Mouse (Mus musculus): ENCODE measurements around the gene Gng3. TPM values are rescaled to one million over a fixed set of nuclear protein-coding genes. Genes with fewer than 3 reads are reported as not detected.

Gng3 gene
- 0.63 and 1.1 TPM in 2 replicates for polyA plus RNA-seq (2012; rRNA removed; ENCODE audit: low replicate concordance)

DNA sequence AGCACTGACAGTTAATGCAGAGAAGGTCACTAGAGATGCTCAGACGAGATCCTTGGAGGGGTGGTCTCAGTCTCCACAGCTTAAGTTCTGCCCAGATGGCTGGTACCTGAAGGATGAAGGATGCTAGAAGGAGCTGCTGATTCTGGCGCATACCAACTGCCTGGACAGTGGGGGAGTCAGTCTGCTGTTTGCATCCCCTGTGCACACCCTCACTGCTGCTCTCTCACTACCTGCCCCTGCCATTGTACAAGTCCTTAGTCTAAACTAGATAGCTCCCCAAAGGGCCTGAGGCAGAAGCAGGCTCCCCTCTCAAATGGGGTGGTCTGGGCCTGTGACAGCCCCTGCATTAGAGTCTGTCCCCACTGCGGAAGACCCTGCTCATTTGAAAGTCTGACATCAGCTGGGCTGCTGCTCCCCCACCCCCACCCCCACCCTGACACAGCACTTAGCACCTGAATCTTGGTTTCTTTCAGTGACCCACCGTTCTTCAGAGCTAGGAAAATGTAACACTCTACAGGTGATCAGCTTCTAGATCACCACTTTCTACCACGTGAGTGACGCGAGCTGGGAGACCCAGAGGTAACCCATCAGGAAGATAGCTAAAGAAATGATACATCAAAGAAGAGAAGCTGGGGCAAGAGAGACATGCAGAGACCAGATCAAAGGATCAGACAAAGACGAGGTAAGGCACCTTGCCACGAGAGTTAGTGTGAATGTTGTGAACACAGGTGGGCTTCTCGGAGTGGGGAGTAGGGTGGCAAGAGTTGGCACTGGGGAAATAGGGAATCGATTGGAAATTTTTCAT is at the start of gene Gng3:
TSS of gene Gng3 (minus strand) at position 92 of the 805 bp plus-strand sequence.

DNA sequence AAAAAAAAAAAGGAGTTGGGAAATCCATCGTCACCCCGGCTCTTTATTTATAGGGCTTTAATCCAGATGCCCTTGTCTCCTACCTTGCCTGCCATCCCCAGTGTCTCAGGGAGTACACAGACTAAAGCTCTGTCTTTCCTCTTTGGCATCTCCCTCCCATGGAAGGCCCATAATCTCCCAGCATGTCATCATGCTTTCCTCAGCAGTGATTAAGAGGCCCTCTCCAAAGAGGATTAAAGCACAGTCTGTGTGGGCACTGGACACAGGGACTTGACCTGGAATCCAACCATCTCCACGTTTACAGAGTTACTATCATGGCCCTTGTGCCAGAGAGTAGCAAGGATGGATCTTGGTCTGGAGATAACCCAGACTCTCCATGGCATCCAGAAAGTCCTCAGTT is 44.6 kb upstream of the Gng3 start, which contains the start of the genes Lbhd1 and Gm49403:
TSS of gene Lbhd1 (plus strand) at position 117 of the 400 bp plus-strand sequence.
TSS of gene Gm49403 (plus strand) at position 315 of the 400 bp plus-strand sequence.

DNA sequence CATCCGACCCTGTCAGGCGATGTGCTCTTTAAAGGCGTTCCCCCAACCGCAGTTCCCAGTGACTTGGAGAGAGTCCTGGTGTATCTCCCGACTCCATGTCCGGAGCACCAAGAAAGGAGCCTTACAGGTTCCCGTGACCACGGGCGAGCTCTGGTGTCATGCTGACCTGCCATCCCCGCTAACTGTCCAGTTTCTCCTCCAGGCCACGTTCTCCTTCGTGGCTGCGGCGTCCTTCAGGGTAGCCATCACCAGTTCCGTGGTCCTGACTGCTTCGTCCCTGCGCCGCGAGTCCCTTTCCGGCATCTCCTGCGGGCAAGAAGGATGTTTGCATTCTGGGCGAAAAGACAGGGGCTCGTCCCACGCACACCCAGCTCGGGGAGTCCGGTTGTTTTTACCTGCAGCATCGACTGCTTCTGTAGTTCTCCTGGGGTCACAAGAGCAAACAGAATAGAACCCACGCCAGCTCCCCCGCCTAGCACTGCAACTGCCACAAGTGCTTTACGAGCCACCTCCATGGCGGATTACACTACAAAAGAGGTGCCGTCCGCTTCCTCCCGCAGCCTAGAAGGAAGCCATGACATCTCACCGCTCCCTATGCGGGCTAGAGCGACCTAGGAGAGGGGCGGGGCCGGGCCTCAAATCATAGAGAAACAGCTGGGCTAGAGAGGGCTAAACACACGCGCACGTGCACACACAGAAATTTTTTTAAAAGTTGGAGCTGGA is 41.5 kb upstream of the Gng3 start, which contains the start of gene Uqcc3:
TSS of gene Uqcc3 (minus strand) at position 613 of the 723 bp plus-strand sequence.

DNA sequence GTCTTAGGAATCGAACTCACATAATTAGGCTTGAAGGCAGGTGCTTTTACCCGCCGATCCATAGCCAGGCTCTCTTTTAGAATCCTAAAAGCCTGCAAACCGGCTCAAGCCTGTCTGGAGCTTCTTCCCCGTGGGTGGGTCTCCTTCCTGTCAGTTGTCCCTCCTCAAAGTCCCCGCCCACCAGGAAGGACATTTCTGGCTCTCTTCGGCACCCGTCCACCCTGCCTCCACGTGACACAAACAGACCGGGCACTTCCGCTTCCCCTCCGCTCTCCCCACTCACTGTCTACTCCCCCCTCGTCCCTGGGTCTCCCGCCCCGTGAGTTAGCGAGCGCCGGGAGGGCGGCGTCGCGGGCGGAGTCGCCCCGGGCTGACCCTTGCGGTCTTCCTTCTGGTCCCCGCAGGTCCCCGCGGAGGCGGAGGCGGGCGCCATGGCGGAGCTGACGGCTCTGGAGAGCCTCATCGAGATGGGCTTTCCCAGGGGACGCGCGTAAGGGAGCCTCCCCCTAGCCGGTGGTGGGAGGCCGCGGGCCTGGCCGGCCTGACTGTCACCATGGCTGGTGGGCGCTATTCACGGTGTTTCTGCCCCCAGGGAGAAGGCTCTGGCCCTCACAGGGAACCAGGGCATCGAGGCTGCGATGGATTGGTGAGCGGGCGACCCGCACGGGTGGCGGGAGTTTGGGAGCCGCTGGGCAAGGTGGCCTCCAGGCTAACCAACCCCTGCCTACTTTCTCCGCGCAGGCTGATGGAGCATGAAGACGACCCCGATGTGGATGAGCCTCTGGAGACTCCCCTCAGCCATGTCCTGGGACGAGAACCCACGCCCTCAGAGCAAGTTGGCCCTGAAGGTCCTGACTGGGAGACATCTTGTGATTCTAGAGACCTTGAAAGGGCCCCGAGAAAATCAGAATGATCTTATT is 32.5 kb upstream of the Gng3 start, which contains the start of gene Ubxn1:
TSS of gene Ubxn1 (plus strand) at position 230 of the 920 bp plus-strand sequence.

DNA sequence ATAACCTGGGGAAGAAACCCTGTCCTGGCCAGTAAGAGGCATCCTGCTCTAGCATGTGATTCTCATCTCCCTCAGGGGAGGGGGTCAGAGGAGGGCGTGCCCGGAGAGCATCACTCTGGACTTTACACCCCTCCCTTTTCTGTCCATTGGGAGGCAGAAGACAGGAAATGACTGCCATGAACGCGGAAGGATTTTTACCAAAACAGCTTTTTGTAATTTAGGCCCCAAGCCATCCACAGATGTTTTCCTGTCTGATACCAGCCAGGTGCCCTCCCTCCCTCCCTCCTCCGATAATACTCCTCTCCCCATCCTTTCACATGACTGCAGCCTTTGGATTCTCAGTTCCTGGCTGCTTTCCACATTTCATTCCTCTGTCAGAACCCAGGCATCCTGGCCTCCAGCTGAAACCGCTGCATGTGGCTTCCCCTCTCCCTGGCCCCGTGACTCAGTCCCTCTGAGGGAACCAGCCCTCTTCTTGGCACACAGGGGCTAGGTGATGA is 11.5 kb upstream of the Gng3 start, which contains the start of gene Lrrn4cl:
TSS of gene Lrrn4cl (plus strand) at position 367 of the 500 bp plus-strand sequence.

DNA sequence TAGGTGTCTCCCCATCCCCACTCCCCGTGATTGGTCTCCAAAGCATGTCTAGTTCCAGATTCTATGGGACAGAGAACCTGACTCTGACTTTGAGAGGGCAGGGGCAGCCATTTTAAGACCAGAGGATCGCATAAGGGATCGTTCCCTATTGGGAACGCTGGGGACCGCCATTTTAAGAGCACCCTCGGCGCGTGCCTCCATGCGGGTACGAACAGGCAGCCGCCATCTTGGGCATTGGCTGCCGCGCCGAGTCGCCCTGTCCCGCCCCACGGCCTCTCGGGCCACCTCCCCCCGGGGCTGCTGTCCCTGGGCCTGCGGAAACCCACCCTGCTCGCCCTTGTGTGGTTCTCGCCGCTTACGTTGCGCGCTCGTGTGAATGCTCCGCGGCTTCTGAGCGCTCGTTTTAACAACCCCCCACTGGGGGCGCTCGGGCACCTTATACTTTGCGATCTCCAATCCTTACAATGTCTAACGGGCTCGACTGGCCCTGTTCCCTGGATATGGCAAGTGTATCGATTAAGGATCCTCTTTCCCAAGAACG is 1.7 kb downstream of the Gng3 start, which contains the start of gene Bscl2:
TSS of gene Bscl2 (plus strand) at position 217 of the 541 bp plus-strand sequence.

DNA sequence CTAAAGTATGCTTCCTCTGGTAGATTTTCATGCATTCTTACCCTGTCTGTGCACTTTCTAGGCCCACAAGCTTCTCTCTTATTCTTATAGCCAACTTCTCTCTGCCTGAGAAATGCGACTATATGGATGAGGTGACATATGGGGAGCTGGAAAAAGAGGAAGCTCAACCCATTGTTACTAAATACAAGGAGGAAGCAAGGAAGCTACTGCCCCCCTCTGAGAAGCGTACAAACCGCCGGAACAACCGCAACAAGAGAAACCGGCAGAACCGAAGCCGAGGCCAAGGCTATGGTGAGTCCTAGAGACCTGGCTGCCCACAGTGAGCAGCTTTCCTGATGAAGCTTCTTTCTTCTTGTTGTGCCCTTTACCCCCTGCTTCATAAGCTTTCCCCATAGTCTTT is 9.3 kb downstream of the Gng3 start, which contains the start of gene AC129217.1:
TSS of gene AC129217.1 (plus strand) at position 114 of the 400 bp plus-strand sequence.

DNA sequence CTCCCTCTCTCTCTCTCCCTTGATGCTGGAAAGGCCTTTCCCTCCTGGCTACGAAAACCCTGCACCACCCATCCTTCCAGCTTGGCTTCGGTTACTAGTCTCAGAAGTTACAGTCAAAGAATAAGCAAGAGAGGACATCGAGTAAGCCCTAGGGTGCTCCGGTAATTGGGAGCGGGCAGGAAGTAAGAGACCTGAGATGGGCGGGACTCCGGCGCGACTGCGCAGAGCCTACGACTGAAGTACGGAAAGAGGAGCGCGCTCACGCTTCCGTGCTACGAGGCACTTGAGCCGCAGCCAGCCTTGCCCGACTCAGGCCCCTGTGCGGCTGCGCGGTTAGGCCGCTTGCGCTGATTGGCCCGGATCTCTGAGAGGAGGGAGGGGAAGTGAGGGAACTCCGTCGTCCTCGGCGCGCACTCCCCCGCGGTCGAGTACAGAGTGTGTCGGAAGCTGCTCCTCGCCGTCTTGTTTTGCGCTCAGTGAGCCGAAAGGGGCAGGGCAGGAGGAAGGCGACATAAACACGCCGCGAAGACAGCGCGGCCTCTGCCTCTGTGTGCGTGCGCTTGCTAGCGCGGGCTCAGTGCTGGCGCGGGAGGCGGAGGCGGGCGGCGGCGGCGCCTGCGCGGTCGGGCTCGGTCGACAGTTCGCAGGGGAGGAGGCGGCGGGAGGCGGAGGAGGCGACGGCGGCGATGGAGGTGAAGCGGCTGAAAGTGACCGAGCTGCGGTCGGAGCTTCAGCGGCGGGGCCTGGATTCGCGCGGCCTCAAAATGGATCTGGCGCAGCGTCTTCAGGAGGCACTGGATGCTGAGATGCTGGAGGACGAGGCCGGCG is 19.2 kb downstream of the Gng3 start, which contains the start of gene Hnrnpul2:
TSS of gene Hnrnpul2 (plus strand) at position 415 of the 828 bp plus-strand sequence.

DNA sequence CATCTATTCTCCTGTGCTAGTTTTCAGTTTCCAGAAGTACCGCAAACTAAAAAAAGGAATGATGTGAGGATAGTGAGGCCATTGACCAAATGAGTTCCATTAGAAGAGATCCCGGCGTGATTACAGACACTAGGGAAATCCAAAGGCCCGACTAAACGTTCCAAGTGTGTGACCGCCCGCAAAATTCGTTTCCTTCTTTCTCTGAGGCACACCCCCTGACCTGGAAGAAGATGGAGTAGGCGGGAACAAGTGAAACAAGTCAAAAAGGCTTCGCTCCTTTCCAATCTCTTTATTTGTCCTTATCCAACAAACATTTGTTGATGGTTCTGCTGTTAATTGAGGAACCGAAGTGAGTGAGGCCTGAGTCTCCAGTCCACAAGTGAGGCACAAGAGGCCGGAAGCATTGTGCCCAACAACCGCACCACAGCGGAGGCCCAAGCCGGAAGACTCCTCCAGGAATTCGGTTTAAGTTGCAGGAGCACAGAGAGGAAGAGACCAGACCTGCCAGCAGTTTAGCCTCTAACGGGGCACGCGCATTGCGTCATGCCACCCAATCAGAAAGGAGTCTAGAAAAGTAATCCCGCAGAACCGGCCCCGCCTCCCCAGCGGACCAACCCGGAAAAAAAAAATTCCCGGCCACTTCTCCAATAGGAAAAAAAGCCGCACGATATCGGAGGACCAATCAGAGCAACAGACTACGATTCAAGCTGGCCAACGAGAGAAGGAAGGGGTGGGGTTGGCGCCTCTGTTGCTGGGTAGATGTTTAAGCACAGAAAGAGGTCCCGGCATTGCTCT is 20.0 kb downstream of the Gng3 start, which contains the start of gene Ttc9c:
TSS of gene Ttc9c (minus strand) at position 533 of the 795 bp plus-strand sequence.

DNA sequence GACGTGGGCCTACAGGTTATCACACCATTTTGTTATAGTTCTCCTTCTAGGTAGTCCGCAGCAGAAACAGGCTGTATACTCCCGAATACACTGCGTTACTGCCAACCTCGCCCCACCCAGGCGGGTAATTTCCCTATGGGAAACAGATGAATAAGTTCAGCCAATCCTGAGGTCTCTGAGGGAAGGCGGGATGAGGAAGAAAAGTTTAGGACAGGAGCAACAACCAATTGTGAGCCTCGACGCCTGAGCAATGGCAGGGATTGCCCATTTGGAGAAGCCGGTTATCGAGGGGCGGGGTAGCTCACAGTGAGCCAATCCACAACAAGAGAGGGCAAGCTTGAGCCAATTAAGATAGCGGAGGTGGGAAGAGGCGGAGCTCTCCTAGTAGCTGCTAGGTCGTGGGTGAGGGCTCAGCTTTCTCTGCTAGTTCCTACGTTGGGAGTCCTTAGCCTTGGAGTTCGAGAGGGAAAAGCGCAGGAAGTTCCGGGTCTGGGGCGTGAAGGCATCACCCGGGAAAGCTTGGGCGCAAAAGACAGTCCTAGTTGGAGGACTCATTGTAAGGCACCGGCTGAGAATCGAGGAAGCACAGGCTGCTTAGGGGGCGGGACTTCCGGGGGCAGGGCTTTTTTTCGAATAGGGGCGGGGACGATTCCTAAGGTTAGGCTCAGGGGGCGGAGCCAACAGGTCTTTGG is 36.7 kb downstream of the Gng3 start, which contains the start of gene Zbtb3:
TSS of gene Zbtb3 (plus strand) at position 426 of the 692 bp plus-strand sequence.

DNA sequence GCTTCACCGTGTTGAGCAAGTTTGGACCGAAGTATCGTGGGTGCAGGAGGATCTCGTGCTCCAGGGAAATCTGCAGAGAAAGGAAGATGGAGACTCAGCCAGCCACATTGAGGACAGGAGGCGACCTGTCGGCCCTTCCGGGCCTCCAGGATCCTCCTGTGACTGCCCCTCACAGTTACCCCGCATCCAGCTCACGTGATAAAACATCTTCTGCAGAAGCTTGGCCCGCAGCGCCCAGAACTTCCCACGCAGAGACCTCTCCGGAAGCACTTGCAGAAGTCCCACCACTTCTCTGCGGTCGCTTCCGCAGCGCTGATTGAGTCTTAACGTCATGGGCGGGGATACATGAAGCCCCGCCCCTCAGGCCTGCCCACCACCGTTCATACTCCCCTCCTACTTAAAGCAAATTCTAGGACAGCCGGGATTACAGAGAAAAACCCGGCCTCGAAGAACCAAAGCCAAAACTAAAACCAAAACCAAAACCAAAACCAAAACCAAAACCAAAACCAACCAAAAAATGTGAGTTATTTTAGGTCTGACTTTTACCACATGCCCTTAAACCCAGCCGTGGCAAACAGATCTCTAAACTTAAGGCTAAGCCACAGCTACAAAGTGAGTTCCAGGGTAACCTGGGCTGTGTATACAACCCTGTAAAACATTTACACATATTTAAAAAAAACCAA is 40.6 kb downstream of the Gng3 start, which contains the start of gene Polr2g:
TSS of gene Polr2g (minus strand) at position 314 of the 683 bp plus-strand sequence.

Other genes with a start within 250 kb of the Gng3 start
- 0.02 and 0.04 TPM in 2 replicates for gene Slc22a8, start 247.9 kb downstream of the Gng3 start, polyA plus RNA-seq (2012; rRNA removed; ENCODE audit: low replicate concordance)
- gene Slc22a6, start 221.2 kb downstream of the Gng3 start, polyA plus RNA-seq (2012; rRNA removed; ENCODE audit: low replicate concordance) = not detected in 2 replicates
- 2.3 and 6.0 TPM in 2 replicates for gene Chrm1, start 175.4 kb downstream of the Gng3 start, polyA plus RNA-seq (2012; rRNA removed; ENCODE audit: low replicate concordance)
- gene Slc3a2, start 115.8 kb downstream of the Gng3 start, polyA plus RNA-seq (2012; rRNA removed; ENCODE audit: low replicate concordance) = 127 and 449 TPM in 2 replicates
- 12.4 and 17.1 TPM in 2 replicates for gene Wdr74, start 103.4 kb downstream of the Gng3 start, polyA plus RNA-seq (2012; rRNA removed; ENCODE audit: low replicate concordance)
- gene 1700092M07Rik, start 98.5 kb downstream of the Gng3 start, polyA plus RNA-seq (2012; rRNA removed; ENCODE audit: low replicate concordance) = not detected in 2 replicates
- gene Stx5a, start 97.8 kb downstream of the Gng3 start, polyA plus RNA-seq (2012; rRNA removed; ENCODE audit: low replicate concordance) = 54.0 and 56.6 TPM in 2 replicates
- 22.0 and 28.9 TPM in 2 replicates for gene Nxf1, start 82.1 kb downstream of the Gng3 start, polyA plus RNA-seq (2012; rRNA removed; ENCODE audit: low replicate concordance)
- gene Tmem223, start 68.2 kb downstream of the Gng3 start, polyA plus RNA-seq (2012; rRNA removed; ENCODE audit: low replicate concordance) = 147 and 196 TPM in 2 replicates
- 107 and 114 TPM in 2 replicates for gene Tmem179b, start 64.7 kb downstream of the Gng3 start, polyA plus RNA-seq (2012; rRNA removed; ENCODE audit: low replicate concordance)
- gene Taf6l, start 52.8 kb downstream of the Gng3 start, polyA plus RNA-seq (2012; rRNA removed; ENCODE audit: low replicate concordance) = 6.5 and 12.9 TPM in 2 replicates
- gene Polr2g, start 40.6 kb downstream of the Gng3 start, polyA plus RNA-seq (2012; rRNA removed; ENCODE audit: low replicate concordance) = 12.3 and 13.7 TPM in 2 replicates
- gene Zbtb3, start 36.6 kb downstream of the Gng3 start, polyA plus RNA-seq (2012; rRNA removed; ENCODE audit: low replicate concordance) = 0.99 and 1.2 TPM in 2 replicates
- 3.4 and 8.2 TPM in 2 replicates for gene Ttc9c, start 19.9 kb downstream of the Gng3 start, polyA plus RNA-seq (2012; rRNA removed; ENCODE audit: low replicate concordance)
- gene Hnrnpul2, start 19.2 kb downstream of the Gng3 start, polyA plus RNA-seq (2012; rRNA removed; ENCODE audit: low replicate concordance) = 7.7 and 10.3 TPM in 2 replicates
- 2.3 TPM in 1 of 2 replicates, not detected in the other for gene AC129217.1, start 9.4 kb downstream of the Gng3 start, polyA plus RNA-seq (2012; rRNA removed; ENCODE audit: low replicate concordance)
- 88.6 and 106 TPM in 2 replicates for gene Bscl2, start 1.7 kb downstream of the Gng3 start, polyA plus RNA-seq (2012; rRNA removed; ENCODE audit: low replicate concordance)
- 0.41 and 0.53 TPM in 2 replicates for gene Lrrn4cl, start 11.6 kb upstream of the Gng3 start, polyA plus RNA-seq (2012; rRNA removed; ENCODE audit: low replicate concordance)
- gene Ubxn1, start 32.3 kb upstream of the Gng3 start, polyA plus RNA-seq (2012; rRNA removed; ENCODE audit: low replicate concordance) = 81.5 and 127 TPM in 2 replicates
- 8.7 and 9.9 TPM in 2 replicates for gene Uqcc3, start 41.7 kb upstream of the Gng3 start, polyA plus RNA-seq (2012; rRNA removed; ENCODE audit: low replicate concordance)
- gene Lbhd1, start 44.5 kb upstream of the Gng3 start, polyA plus RNA-seq (2012; rRNA removed; ENCODE audit: low replicate concordance) = 0.25 and 0.41 TPM in 2 replicates
- gene Gm49403, start 44.7 kb upstream of the Gng3 start, polyA plus RNA-seq (2012; rRNA removed; ENCODE audit: low replicate concordance) = not detected in 2 replicates
- 4.2 and 6.4 TPM in 2 replicates for gene 1810009A15Rik, start 49.7 kb upstream of the Gng3 start, polyA plus RNA-seq (2012; rRNA removed; ENCODE audit: low replicate concordance)
- not detected in 2 replicates for gene Gm49416, start 49.7 kb upstream of the Gng3 start, polyA plus RNA-seq (2012; rRNA removed; ENCODE audit: low replicate concordance)
- gene Ints5, start 53.8 kb upstream of the Gng3 start, polyA plus RNA-seq (2012; rRNA removed; ENCODE audit: low replicate concordance) = 16.7 and 22.1 TPM in 2 replicates
- gene Ganab, start 58.9 kb upstream of the Gng3 start, polyA plus RNA-seq (2012; rRNA removed; ENCODE audit: low replicate concordance) = 55.3 and 67.9 TPM in 2 replicates
- gene B3gat3, start 81.2 kb upstream of the Gng3 start, polyA plus RNA-seq (2012; rRNA removed; ENCODE audit: low replicate concordance) = 78.8 and 91.5 TPM in 2 replicates
- gene Rom1, start 90.2 kb upstream of the Gng3 start, polyA plus RNA-seq (2012; rRNA removed; ENCODE audit: low replicate concordance) = 15.7 and 17.8 TPM in 2 replicates
- 32.1 and 32.8 TPM in 2 replicates for gene Eml3, start 90.4 kb upstream of the Gng3 start, polyA plus RNA-seq (2012; rRNA removed; ENCODE audit: low replicate concordance)
- gene Mta2, start 102.7 kb upstream of the Gng3 start, polyA plus RNA-seq (2012; rRNA removed; ENCODE audit: low replicate concordance) = 15.3 and 15.4 TPM in 2 replicates
- 12.7 and 15.2 TPM in 2 replicates for gene Tut1, start 114.7 kb upstream of the Gng3 start, polyA plus RNA-seq (2012; rRNA removed; ENCODE audit: low replicate concordance)
- gene Eef1g, start 127.8 kb upstream of the Gng3 start, polyA plus RNA-seq (2012; rRNA removed; ENCODE audit: low replicate concordance) = 66.9 and 98.4 TPM in 2 replicates
- 3.3 and 9.9 TPM in 2 replicates for gene Ahnak, start 150.1 kb upstream of the Gng3 start, polyA plus RNA-seq (2012; rRNA removed; ENCODE audit: low replicate concordance)
- gene Scgb1a1, start 248.8 kb upstream of the Gng3 start, polyA plus RNA-seq (2012; rRNA removed; ENCODE audit: low replicate concordance) = not detected in 2 replicates